Mouse (Mus musculus) cerebellum, adult (tissue): ENCODE results near the gene Trmt1.

Experiments
- ATAC-seq: cut with Nextera tagmentation; 2 replicates; pipeline ENCODE4 v1.9.2; 2017; ENCODE audit warnings: mild to moderate bottlenecking, moderate library complexity, mixed read lengths; ENCODE audit not compliant: insufficient number of reproducible peaks, low FRiP score, low TSS enrichment

Trmt1 gene

DNA sequence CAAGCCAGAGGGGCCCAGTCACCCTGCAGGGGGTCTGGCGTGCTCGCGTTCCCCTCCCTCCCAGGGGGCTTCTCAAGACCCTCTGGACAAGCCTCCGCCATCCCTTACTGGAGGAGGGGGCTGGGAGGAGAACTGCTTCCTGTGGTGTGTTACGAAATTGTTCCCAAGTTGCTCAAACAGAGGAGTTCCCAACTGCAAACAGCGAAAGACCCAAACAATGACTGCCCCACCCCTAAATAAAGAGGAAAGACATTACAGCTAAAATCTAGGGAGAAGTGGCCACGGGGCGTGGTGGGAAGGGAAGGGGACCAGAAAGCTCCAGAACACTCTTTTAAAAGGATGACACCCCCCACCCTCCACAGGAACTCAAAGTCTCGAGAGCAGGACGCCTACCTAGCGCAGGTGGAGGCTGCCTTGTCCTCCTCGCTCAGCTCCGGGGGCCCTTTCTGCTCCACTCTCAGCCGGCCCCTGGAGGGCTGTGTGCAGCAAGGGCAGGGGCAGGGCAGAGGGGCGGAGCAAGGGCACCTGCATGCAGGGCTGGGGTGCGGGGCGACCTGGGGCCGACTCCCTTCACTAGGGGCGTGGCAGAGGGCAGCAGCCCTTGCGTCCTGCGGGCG is 21.3 kb downstream of the Trmt1 start:
- no peak for ATAC-seq

DNA sequence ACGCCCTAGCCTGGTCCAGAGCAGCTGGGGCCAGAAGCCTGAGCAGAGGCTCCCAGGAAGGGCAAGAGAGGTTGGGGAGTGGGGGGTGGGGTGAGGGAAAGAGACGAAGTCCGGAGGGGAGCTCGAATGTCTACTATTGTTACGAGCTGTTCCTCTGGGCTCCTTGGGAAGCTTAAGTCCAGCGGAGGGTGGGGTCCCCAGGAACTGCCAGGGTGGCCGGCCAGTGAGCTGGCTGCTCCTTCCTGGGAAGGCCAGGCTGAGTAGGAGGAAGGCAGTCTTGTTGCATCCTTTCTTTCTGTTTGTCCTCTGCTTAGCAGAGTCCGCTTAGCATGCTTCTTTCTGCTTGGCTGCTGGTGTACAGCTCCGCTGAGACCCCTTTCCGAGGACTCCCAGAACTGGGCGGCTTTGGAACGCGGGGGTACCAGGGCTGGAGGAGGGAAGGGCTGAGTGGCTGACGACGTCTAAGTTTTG is 22.0 kb downstream of the Trmt1 start:
- no peak for ATAC-seq

DNA sequence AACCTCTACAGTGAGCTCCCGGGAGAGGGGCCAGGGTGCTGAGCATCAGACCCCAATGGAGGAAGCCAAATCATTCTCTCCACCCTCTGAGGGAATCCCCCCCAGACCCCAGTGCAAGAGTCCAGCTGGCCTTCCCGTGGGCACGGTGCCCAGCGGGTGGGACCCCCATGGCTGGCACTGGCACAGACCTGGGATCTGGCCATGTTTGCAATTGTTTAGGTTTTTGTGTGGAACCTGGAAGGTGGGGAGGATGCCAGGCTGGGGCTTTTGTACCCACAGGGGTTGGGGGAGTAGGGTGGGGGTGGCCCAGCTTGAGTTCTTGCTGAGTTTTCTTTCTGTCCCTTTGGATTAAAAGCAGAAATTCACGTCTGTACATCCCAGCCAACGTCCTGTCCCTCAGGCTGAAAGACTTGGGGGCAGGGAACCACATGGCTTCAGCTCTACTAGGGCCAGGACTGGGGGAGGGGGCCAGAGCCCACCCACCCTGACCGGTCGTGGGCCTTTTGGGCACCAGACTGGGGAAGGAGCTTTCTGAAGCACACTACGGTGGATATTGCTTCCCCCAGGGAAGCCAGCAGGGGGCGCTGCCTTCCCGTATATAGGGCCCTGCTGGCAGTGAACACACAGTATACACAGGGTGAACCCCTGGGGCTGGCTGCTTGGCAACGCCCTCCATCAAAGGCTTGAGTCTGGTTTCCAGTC is 22.8 kb downstream of the Trmt1 start:
- ATAC-seq = peak; percentile 41; the same call in 1 of the 2 replicates

DNA sequence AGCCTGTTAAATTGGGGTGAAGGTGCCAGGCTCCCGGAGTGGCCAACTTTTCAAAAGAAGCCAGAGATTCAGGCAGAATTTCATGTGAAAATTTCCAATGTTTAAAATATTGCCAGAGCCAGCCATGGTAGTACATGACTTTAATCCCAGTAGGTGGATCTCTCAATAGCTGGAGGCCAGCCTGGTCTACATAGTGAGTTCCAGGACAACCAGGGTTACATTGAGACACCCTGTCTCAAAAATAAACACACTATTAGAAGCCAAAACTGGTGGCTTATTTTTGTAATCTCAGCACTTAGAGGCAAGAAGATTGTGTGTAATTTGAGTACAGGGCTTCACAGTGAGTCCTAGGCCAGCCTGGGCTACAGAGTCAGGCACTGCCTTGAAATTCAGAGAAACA is 23.8 kb downstream of the Trmt1 start:
- ATAC-seq = no peak

DNA sequence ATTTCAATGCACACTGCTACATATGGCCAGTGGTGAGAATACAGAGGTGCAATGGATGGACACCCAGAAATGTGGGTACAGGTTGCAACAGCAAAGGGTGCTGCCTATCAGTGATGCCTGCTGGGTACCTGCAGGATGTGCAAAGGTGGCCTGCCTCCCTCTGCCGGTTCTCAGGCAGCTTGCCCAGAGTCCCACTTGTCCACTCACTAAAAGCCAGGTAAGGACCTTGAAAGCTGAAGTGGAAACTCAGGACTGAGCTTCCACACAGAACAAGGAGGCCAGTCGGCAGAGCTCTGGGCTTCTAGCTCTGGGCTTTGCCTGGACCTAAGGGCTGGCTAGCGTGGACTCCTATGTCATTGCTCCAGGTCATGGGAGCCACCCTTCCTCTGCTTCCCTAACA is 25.2 kb downstream of the Trmt1 start:
- no peak for ATAC-seq

DNA sequence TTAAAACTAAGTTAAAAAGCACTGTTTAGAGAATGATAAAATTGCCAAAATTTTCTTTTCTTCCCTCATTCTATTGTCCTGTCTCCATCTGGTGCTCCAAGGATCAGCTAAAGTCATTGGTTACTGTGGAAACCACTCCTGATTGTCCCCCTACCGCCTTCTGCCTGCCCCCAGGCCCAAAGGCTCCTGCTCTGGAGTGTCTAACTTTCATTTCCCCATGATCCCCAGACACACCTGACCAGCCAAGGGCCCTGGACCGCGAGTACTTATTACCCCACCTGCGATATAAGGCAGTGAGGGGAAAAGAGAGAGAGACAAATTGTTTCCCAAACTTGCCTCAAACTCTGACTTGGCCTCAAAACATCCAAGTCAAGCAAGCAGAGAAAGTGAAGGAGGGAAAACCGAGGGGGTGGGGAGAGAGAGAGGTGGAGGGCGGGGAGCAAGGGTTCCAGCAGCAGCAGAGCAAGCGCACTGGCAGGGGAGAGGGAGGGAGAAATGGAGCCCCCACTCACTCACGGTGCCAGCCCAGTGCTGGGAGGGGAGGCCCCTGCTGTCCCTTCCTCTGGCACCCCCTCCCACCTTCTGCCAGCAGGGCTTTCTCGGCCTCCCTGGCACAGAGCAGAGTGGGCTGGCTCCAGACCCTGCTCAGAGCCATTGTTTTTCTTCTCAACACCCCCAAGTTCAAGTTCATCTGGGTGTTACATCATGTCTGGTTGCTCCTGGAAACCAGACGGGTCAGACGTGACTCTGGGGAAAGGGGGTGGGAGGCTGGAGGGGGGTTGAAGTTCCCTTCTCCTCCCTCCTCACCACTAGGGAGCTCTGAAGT is 26.0 kb downstream of the Trmt1 start:
- ATAC-seq = no peak

DNA sequence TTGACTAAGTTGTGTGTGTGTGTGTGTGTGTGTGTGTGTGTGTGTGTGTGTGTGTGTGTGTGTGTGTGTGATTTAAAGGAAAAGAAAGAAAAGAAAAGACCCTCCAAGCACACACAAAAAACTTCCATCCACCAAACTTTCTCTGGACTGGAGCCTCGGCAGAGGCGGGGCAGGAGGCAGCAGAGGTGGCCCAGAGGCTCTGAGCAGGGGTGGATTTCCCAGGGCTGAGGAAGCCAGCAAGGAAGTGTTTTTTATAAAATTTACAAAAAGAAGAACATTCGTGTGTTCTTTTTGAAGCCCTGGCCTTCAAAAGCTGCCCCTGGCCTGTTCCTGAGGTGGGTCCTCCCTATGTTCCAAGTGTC is 26.6 kb downstream of the Trmt1 start:
- no peak for ATAC-seq

DNA sequence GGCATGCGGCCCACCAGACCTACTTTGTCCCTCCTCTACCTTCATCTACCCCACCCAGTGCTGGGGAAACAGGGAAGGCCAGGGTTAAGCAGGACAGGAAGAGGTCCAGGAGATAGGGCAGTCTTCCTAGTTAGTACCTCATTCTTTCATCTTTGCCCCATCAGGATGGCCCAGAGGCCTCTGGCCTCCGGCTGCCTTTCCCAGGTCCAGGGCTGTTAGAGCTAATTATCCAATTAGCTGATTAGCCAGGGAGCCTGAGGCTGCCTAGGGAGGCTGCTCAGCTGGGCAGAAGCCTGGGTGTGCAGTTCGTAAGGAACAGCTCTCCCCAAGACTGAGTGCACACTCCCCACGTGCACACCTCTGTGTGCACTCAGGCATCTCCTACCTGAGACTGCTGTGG is 27.3 kb downstream of the Trmt1 start:
- no peak for ATAC-seq

DNA sequence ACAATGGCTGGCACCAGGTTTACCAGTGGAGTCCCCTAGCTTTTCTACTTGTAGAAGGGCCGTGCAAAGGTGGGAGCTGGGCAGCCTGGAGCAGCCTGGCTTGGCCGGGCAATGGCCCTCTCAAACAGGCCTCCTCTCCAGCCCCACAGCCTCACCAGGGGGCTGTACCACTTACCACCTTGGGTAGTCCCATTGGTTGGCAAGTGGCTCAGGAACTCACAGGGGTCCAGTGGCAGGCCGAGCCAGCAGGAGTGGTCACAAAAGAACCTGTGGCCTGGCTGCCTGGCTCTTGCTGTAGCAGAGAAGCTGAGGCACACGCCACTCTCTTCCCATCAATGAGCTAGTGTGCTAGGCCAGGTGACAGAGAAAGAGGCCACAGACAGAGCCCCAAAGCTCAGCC is 28.1 kb downstream of the Trmt1 start:
- ATAC-seq = no peak

DNA sequence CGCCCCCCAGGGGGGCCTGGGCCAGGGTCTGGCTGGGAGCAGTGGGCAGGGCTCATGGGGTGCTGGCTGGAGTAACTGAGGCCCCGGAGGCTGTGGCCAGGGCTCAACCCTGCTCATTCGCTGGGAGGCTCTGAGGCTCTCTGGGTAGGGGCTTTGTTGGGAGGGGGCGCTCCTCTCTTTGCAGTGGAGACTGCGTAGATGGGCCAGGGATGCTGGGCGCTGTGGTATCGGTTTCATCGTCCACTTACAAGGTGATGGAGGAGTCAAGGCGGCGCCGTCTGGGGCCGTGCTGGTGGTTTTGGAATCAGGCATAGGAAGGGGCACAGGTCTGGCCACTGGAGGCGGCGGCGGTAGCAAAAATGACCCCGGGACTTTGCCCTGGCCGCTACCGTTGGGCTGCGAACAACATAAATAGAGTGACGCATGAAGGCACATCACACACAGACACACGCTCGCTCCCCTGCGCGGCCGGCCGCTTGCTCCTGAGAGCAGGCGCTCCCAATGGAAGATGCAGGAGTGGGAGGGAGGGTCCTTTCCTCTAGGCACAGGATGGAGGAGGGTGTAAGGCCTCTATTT is 29.9 kb downstream of the Trmt1 start:
- no peak for ATAC-seq

DNA sequence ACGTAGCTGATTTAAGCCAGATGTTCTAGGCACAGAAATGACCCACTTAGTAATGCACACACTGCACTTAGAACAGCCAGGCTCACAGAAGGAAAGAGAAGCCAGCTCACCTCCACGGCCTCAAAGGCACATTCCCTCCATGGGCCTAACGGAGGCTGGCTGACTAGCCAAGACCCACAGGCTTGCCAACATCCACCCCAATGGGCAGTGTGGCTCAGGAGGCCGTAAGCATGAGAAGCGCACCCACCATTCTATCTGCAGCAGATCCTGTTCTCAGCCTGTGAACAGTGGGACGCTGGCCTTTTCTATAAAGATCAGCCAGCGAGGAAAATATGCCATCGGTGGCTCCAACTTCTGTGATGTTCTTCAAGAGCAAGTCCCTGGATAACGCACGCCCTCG is 30.7 kb downstream of the Trmt1 start:
- ATAC-seq = no peak

DNA sequence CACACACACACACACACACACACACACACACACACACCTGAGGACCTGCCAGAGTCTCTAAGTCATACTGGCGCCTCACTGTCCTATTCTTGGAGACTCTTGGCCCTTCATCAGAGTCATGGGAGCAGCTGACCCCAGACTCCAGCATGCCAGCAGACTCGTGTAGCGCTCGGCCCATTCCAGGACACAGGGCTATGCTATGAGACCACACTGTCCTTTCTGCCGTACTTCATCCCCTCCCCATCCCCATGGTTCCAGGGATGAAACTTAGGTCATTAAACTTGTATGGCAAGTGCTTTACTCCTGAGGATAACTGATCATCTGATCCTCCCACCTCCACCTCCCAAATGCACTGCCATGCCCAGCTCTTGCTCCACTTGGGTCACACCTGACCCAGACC is 32.4 kb downstream of the Trmt1 start:
- no peak for ATAC-seq

DNA sequence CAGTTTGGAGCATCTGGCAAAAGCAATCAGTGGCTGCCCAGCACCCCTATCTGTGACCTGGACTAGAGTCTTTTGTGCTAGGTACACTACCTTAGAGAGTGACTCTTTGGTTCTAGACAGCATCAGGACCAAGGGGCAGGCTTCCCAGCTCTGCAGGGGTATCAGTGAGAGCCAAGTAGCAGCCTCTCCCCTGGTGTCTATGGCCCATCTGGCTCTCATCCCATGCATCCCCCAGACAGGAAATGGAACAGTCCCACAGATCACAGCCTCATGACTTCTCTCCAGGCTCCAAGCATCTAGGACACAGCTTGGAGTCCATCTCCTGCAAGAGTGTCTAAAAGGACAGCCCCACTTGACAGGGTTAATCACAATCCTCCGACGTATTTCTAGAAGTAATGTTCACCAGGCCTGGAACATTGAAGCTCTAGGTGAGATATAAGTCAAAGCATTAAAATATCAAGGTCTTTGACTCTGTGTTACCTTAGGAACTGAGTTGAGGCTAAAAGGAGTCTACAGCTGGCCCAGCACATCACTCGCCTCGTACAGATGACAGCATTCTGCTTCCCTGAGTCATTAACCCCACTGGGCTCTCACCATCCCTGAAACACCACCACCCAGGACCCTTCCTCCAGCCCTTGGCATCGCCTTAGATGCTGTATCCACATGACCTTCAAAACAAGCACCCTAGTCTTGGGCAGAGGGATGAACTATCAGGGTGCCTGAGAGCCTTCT is 33.0 kb downstream of the Trmt1 start:
- ATAC-seq = peak; percentile 14; the same call in 1 of the 2 replicates

DNA sequence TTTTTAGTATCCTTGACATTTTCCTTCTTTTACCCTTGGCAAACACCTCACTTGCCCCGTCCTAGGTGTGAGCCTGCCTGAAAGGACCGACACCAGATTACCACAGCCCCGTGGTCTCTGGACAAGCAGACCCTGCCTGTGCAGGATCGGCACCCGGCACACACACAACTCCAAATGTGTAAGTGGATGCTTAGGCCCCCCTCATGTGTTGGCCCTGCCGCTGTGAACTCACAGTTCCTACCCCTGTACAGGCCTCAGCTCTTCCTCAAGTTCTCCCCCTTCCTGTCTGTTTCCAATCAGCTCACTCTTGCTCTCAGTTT is 36.4 kb downstream of the Trmt1 start:
- ATAC-seq = no peak

DNA sequence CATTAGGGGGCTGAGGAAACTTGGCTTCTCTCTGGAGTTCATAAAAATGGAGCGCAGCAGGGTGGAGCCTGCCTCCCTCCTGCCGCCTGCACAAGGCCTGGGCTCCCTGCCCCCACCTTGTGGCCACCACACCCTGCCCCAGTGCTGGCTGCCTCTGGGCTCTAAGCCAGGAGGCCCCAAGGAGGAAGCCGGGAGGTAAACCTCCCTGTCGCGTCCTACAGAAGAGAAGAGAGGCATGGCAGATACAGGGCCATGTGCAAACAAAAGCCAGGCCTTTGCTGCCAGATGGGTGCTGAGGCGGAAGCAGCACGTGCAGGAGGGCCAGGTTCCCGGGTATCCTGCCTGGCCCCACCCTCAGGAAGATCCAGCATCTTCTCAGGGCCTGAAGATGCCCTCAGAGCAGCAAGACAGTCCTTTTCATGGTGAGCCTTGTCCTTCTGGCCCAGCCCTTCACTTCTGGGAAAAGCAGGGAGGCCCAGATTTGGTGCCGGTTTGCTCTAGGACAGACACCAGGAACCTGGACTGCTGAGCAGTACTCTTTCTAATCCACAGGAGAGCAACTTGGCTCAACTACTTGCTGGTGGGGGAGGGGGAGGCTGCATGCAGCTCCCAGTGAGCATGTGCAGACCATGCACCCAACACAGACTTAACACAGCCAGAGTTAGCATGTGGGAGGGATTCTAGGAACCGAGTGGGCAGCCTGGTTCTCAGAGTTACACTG is 36.9 kb downstream of the Trmt1 start, which contains the start of gene G430095P16Rik:
G430095P16Rik (plus strand) TSS at position 158 of the 721 bp plus-strand sequence.
- ATAC-seq = no peak

DNA sequence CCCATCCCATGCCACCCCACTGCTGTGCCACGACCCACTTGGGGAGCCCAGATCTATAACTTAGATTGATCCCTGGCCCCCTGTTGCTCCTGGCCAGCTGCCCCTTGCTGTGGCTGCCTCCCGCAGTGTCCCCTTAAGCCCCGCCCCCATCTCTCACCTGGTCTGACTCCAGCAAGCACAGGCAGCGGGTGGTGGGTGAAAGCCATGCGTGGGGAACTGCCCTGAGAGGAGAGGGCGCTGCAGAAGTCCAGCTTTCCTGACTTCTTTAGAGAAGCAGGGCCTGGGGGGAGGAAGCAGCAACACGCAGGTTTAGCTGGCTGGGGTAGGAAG is 37.4 kb downstream of the Trmt1 start:
- ATAC-seq = no peak

DNA sequence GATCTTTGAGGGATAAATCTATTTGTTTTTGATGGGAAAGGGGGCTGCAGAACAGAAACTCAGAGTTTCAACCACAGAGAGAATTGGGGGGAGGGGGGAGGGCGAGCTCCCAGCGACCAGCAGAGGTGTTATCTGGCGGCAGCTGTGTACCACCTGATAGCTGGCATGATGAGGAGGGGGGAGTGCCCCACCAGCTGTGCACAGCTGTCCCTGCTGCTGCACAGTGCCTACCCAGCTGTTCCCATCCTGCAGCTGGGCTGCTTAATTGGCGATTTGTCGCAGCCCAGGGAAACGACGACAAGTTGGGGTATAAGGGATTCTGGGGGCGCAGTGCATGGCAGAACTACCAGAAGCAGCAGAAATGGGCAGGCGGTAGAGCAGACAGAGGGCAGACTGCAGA is 38.6 kb downstream of the Trmt1 start:
- no peak for ATAC-seq

DNA sequence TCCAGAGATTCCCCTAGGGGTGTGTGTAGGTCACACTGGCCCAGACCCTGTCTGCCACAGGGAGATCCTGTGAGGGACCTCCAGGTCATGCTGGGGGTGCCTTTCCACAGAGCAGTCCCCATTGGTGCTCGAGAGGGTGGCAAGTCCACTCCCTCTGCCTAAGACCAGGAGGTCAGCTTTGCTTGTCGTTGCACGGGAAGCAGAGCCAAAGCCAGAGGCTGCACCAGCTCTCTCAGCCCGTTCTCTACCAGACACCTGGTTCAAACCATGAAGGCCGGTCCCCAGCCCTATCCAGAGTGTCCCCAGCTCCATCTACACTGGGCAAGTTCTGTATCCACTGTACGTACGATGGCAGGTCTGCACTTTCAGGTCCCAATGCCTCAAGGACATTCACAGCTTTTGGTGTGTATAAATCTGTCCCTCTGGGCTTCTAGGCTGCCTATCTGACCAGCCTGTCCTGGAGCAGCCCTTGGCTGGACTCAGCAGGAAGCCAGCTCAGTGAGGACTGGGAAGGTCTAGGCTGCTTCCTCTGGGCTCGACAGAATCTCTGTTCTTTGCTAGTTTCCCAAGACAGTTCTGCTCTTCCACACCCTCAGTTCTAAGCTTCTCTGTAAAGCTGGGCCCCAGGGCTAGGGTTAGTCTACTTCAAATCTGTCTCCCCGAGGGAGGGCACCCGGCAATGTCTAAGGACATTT is 39.3 kb downstream of the Trmt1 start:
- no peak for ATAC-seq

DNA sequence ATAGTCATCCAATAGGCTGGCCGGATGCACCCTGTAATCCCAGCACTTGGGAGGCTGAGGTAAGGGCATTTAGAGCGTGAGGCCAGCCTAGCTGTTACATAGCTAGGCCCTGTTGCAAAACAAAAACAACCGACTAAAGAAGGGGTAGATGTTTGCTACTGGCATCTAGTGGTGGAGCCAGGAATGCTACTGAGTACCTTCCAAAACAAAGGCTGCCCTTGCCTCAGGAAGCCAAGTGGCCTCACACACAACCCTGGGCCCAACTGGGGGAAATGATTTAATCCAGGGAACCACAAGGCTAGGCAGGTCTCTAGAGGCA is 39.8 kb downstream of the Trmt1 start:
- ATAC-seq = no peak

DNA sequence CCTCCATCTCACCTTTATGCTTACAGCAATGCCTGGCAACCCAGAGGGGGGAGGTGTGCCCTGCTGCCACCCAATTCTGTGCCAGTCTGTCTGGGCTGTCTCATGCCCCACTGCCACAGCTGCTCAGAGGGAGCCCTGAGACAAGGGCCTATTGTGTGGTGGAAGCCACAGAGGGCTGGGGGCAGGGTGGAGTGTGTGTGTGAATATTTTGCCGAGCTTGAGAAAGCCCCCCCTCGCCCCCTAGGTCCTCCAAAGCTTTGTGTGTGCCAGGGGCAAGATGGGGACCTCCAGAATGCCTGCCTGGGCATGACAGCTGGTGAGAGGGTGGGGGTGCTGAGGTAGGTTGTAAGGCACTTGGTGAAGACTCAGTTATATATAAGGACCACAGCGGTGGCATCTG is 42.4 kb downstream of the Trmt1 start:
- no peak for ATAC-seq
